Mouse (Mus musculus): Measurements from ENCODE around the gene Tgfb1.

Gene Tgfb1

GRCm38 (mm10) chr7:25734991-25735390 is 48.2 kb downstream of the Tgfb1 start:
- no peak for DNase-seq (ENCODE audit: low spot score in 2 of 2)

DNA sequence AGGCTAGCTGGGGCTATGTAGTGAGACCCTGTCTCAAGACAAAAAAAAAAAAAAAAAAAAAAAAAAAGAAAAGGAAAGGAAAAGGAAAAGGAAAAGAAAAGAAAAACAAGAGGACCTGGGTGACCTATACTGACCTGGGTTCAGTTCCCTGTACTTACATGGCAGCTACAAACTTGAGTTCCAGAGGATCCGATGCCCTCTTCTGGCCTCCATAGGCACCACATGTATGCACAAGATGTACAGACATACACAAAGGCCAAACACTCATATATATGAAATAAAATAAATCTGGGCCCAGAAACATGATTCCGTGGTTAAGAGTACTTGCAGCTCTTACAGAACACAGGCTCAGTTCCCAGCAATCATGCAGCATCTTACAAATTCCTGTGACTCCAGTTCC is 50.1 kb downstream of the Tgfb1 start:
- DNase-seq (ENCODE audit: low spot score in 2 of 2): no peak

DNA sequence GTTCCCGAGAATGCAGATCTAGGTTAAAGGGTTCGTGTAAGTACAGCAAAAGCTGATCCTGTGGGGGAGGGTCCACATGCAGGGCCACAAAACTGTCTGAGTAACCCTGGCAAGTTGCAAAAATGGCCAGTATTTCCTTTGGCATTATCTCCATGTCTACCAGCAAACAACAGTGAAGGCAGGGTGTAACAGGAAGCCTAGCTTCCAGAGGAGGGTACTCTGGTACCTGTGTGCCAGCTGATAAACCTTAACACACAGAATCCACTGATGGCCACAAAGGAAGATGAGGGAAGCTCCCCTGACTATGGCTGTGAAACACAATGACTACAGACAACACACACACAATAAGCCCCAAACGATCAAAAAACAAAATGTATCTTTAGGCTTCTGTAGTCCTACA is 51.5 kb downstream of the Tgfb1 start:
- DNase-seq (ENCODE audit: low spot score in 2 of 2): no peak

GRCm38 (mm10) chr7:25746844-25747243 is 60.0 kb downstream of the Tgfb1 start:
- no peak for DNase-seq (ENCODE audit: low spot score in 2 of 2)

- no peak for DNase-seq (ENCODE audit: low spot score in 2 of 2)
These were observed 66.3 kb downstream of the Tgfb1 start for GRCm38 (mm10) chr7:25753076-25753475.

DNA sequence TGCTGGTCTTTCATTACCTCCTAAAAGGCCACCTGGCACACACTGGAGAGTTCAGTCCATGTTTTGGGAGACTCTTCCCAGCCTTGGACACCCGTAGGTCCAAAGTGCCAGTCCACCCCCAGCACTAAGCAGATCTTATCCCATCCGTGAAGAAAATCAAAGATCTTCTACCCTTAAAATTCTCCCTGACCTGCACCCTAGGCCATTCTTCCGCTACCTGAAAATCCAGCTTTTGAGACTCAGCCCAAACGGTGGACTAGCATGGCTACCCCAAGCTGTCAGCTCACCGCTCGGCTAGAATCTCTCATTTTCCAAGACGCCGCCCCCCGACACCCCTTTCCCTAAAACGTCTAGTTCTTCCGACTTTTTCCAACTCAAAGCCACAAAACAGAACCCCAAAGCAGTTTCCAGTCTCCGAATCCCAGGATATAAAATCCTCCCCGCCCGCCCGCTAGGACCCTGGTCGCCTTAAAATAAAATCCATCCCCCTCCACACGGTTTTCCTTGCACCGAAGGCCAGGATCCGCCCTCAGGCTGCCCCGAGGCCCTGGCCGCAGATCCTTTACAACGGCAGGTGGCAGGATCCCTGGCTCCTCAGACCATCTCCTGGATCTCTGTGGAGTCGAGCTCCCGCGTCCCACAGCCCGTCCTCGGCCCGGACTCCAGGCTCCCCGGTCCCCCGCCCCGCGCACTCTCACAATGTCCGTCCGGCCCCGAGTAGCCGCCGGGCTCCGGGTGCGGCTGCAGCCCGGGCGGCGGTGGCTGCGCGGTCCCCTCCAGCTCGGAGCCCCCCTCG is 67.0 kb downstream of the Tgfb1 start:
- DNase-seq (ENCODE audit: low spot score in 2 of 2): no peak

- DNase-seq (ENCODE audit: low spot score in 2 of 2): no peak
These were observed 67.6 kb downstream of the Tgfb1 start for GRCm38 (mm10) chr7:25754439-25754737.

Data from left cerebral cortex, adult 9 months (tissue).